Mouse (Mus musculus) G1E (cell line): ENCODE data around the gene Pgam1.

Experiments used
- CTCF ChIP-seq: IDR thresholded peaks from 2 replicates; pipeline ENCODE4 v1.5.1; 2012; ENCODE audit warnings: low read depth, low read length, inconsistent platforms, mixed read lengths
- TAL1 ChIP-seq: conservative IDR thresholded peaks from 2 replicates; pipeline ENCODE4 v1.6.1; 2012; ENCODE audit warnings: low read depth, low read length, inconsistent platforms, mixed read lengths

DNA sequence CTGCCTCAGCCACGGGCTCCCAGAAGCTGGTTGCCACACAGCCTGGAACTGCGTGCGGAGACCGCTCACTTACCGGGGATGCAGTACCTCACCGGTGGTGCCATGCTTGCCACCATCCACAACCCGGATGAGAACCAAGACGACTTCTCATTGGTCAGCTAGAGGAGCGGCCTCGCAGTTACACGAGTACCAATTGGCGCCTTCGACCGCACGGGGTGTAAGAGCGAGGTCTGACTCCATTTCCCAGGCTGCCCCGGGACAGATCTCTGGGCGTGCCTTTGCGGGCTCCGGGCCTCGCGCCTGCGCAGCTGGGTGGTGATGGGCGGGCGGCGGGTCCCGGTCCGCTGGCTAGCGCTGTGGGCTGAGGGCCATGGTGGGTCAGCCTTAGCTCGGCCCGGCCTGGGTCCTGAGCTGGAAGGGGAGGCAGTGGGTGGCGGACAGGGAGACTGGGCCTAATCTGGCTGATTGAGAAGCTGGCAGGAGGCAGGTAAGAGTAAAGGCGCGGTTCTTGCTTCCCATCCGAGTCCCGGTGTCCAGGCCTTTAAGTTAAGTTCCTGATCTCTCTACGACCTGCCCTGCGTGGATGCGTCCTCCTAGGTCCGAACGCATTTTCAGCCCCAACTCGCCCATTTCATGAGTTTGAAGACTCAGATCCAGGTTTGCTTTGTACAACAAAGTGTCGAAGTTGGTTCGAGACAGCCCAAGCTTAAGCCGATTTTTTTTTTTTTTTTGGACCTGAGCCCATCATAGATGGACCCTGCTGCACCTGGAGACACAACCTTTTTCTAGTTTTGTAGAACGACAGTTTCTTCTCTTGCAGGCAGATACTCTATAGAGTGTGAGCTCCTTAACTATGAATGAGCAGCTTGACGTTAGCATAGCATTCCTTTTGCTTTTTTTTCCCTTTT, 21.7 kb downstream of the Pgam1 start, which contains the start of the genes Exosc1 and Zdhhc16:
- TF ChIP-seq TAL1 (no peak), CTCF (no peak)
